Mouse (Mus musculus) heart, adult 2 months (tissue): ENCODE measurements around the gene Cabs1.

Experiments
- CTCF ChIP-seq: fragments of 200-600 bp; IDR thresholded peaks from 2 replicates; pipeline ENCODE4 v1.8.1; 2022; ENCODE audit warnings: antibody characterized with exemption, mild to moderate bottlenecking, moderate library complexity
- POLR2A ChIP-seq: fragments of 200-500 bp; IDR thresholded peaks from 2 replicates; pipeline ENCODE4 v1.6.1; 2011; ENCODE audit warnings: mild to moderate bottlenecking, low read depth, low read length, control low read depth; ENCODE audit not compliant: insufficient read depth

DNA sequence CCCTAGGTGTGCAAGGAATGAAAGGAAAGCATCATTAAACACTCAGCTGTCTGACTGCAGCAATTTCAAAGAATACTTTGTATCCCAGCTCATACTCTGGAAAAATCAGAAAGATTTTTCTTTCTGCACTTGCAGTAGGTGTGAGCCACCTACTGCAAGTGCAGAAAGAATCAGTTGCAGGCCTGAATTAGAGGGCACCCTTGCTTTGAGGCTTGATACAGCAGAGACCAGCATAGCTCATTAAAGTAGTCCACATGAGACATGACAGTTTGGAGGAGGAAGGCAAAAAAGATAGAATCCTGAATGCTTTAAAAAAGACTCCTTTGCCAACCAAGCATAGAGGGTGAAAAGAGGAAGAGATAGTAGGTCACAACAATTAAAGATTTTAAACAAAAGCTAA lies 36.7 kb upstream of the Cabs1 start:
- TF ChIP-seq POLR2A (no peak), CTCF (no peak)
